Comparison of ENCODE assay signal across 14 mouse cellular contexts in the genomic region with DNA sequence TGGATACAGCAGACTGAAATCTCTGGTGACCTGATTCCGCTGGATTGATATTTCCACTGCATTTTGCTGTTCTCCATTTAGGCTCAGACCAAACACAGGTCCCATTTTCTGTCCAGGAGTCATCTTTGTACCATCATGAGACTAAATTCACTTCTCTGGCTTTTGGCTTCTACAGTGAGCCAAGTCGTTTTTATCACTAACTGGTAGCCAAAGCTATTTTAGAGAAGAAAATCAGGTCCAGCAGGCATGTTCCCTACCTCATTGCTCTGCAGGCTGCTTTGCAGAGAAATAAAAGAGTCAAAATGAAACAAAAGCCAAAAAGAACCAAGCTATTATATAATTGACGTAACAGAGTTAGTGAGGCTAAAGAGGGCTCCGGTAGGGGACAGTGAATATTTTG. TPM values are rescaled to one million over a fixed set of nuclear protein-coding genes. Genes with fewer than 3 reads are reported as not detected.
"Had no signal": no experiment of that assay in that cellular context is flagged by ENCODE, and none has a peak within 500 bp of the region (broad histone marks: within the 10 kb centered on the region; RNA-seq: fewer than 3 reads in every experiment).

No protein-coding gene starts in this region.

- DNase-seq: kidney, postnatal 10 days; kidney, postnatal 36 days; left cerebral cortex, postnatal 4 days; liver, postnatal 0 days; lung, embryonic 14.5 days; right cerebral cortex, adult 18-20 months; right cerebral cortex, postnatal 14 days; right cerebral cortex, postnatal 4 days; thymus, adult 2 months; thymus, postnatal 14 days; thymus, postnatal 4 days had no signal

- ATAC-seq: liver, postnatal 0 days; lung, postnatal 0 days; midbrain, embryonic 15.5 days had no signal

RNA-seq across cellular contexts. Expression of gene Lrrtm1, which starts 56.7 kb away (rescaled TPM):
- total RNA-seq: megakaryocyte, adult 5-6 weeks had no signal
